Mouse (Mus musculus) midbrain, embryonic 13.5 days (tissue): Measurements from ENCODE around the gene Igf2bp1. TPM values are rescaled to one million over a fixed set of nuclear protein-coding genes. Genes with fewer than 3 reads are reported as not detected.
A peak's percentile ranks its signal among the peaks of the same experiment; 100 is the strongest.

Experiments
- ATAC-seq: fragments of 200-750 bp; cut with Nextera tagmentation; 2 replicates; pipeline ENCODE4 v1.8.0; 2017; ENCODE audit warnings: mild to moderate bottlenecking, moderate TSS enrichment, moderate library complexity
- H3K27ac ChIP-seq: fragments of 300-500 bp; sonication (generic); 2 replicates; pipeline ENCODE4 v1.5.1; 2015; ENCODE audit warnings: inconsistent platforms, mild to moderate bottlenecking, moderate library complexity
- H3K27me3 ChIP-seq: fragments of 300-500 bp; sonication (generic); 2 replicates; pipeline ENCODE4 v1.6.1; 2015; ENCODE audit warnings: mild to moderate bottlenecking, inconsistent platforms
- H3K36me3 ChIP-seq: fragments of 300-500 bp; sonication (generic); 2 replicates; pipeline ENCODE4 v1.6.1; 2015; ENCODE audit warnings: mild to moderate bottlenecking, inconsistent platforms
- H3K4me1 ChIP-seq: fragments of 300-500 bp; sonication (generic); replicated peaks from 2 replicates; pipeline ENCODE4 v1.6.1; 2015; ENCODE audit warnings: inconsistent platforms
- H3K4me2 ChIP-seq: fragments of 300-500 bp; sonication (generic); replicated peaks from 2 replicates; pipeline ENCODE4 v1.6.1; 2015; ENCODE audit warnings: moderate library complexity, mild to moderate bottlenecking, inconsistent platforms
- H3K4me3 ChIP-seq: fragments of 300-500 bp; sonication (generic); replicated peaks from 2 replicates; pipeline ENCODE4 v1.5.1; 2015; ENCODE audit warnings: mild to moderate bottlenecking, inconsistent platforms
- H3K9ac ChIP-seq: fragments of 300-500 bp; sonication (generic); replicated peaks from 2 replicates; pipeline ENCODE4 v1.6.1; 2015; ENCODE audit warnings: mild to moderate bottlenecking, inconsistent platforms
- H3K9me3 ChIP-seq: fragments of 300-500 bp; sonication (generic); 2 replicates; pipeline ENCODE4 v1.6.1; 2016; ENCODE audit warnings: mild to moderate bottlenecking, inconsistent platforms
- WGBS: fragments of 180-500 bp; shearing (Covaris S2); methylation state at CpG from one replicate; pipeline ENCODE4 v1.1.7; 2015; 5-methylcytosine and 5-hydroxymethylcytosine counted together
- polyA plus RNA-seq: library from polyadenylated mRNA; unstranded; fragments of >200 nt; fragmentation: Nextera tagmentation; extraction: Ambion mirVana; gene quantifications from 2 replicates; pipeline ENCODE4 v1.2.1, GENCODE M21; 2015

Igf2bp1 gene
- polyA plus RNA-seq, 1 experiment from 2014 or later: 40.6 TPM

- Histone ChIP-seq H3K36me3 (peaks cover 16% of the 10 kb centered on the region), H3K9me3 (no peaks in the 10 kb centered on the region), H3K4me2 (no peak overlapping the region), H3K9ac (no peak overlapping the region), H3K27me3 (no peaks in the 10 kb centered on the region), H3K27ac (peak overlapping the region; percentile 17; the same call in 1 of the 2 replicates), H3K4me1 (peaks cover 15% of the 10 kb centered on the region), H3K4me3 (no peak overlapping the region)
- WGBS: 31% methylated on average over 1 of the region's 1 CpGs
- ATAC-seq: no peak
These were observed 23.3 kb downstream of the Igf2bp1 start for GRCm38 (mm10) chr11:95982475-95982874.

GRCm38 (mm10) chr11:95981804-95982203, 23.9 kb downstream of the Igf2bp1 start:
- no peak overlapping the region for H3K27ac ChIP-seq
- ATAC-seq: no peak
- 87% methylated on average over 12 of the region's 12 CpGs for WGBS

GRCm38 (mm10) chr11:95980762-95981418, 24.9 kb downstream of the Igf2bp1 start:
- H3K9ac ChIP-seq: no peak overlapping the region
- peaks cover 15% of the 10 kb centered on the region for H3K4me1 ChIP-seq
- H3K4me3 ChIP-seq: no peak overlapping the region
- H3K27me3 ChIP-seq: no peaks in the 10 kb centered on the region
- no peaks in the 10 kb centered on the region for H3K9me3 ChIP-seq
- no peak for ATAC-seq
- H3K4me2 ChIP-seq: no peak overlapping the region
- H3K27ac ChIP-seq: no peak overlapping the region
- 58% methylated on average over 8 of the region's 8 CpGs for WGBS
- H3K36me3 ChIP-seq: peaks cover 32% of the 10 kb centered on the region

More at GRCm38 (mm10) chr11:95981804-95982203, 23.9 kb downstream of the Igf2bp1 start:
- Histone ChIP-seq H3K4me1 (peaks cover 15% of the 10 kb centered on the region), H3K4me3 (no peak overlapping the region), H3K27me3 (no peaks in the 10 kb centered on the region), H3K36me3 (peaks cover 23% of the 10 kb centered on the region), H3K9ac (no peak overlapping the region), H3K9me3 (no peaks in the 10 kb centered on the region), H3K4me2 (no peak overlapping the region)

- H3K27ac ChIP-seq: no peak overlapping the region
- H3K4me3 ChIP-seq: no peak overlapping the region
- H3K9me3 ChIP-seq: no peaks in the 10 kb centered on the region
- WGBS: 85% methylated on average over 3 of the region's 3 CpGs
- peaks cover 51% of the 10 kb centered on the region for H3K36me3 ChIP-seq
- H3K4me2 ChIP-seq: no peak overlapping the region
- no peaks in the 10 kb centered on the region for H3K27me3 ChIP-seq
- H3K9ac ChIP-seq: no peak overlapping the region
- no peak for ATAC-seq
- H3K4me1 ChIP-seq: peaks cover 13% of the 10 kb centered on the region
These were observed 27.3 kb downstream of the Igf2bp1 start for GRCm38 (mm10) chr11:95978487-95978886.

- H3K4me2 ChIP-seq: no peak overlapping the region
- peaks cover 71% of the 10 kb centered on the region for H3K36me3 ChIP-seq
- H3K27ac ChIP-seq: no peak overlapping the region
- no peaks in the 10 kb centered on the region for H3K4me1 ChIP-seq
- H3K27me3 ChIP-seq: no peaks in the 10 kb centered on the region
- H3K9ac ChIP-seq: no peak overlapping the region
- H3K9me3 ChIP-seq: no peaks in the 10 kb centered on the region
- no peak overlapping the region for H3K4me3 ChIP-seq
- no peak for ATAC-seq
- WGBS: 91% methylated on average over 2 of the region's 2 CpGs
These were observed 29.4 kb downstream of the Igf2bp1 start for GRCm38 (mm10) chr11:95976290-95976689.

GRCm38 (mm10) chr11:95975694-95976093, 30.0 kb downstream of the Igf2bp1 start:
- Histone ChIP-seq H3K4me1 (no peaks in the 10 kb centered on the region), H3K27me3 (no peaks in the 10 kb centered on the region), H3K9me3 (no peaks in the 10 kb centered on the region), H3K9ac (no peak overlapping the region), H3K4me3 (no peak overlapping the region), H3K36me3 (peaks cover 76% of the 10 kb centered on the region), H3K4me2 (no peak overlapping the region), H3K27ac (no peak overlapping the region)
- no peak for ATAC-seq
- WGBS: 90% methylated on average over 5 of the region's 5 CpGs

GRCm38 (mm10) chr11:95973187-95973586, 32.6 kb downstream of the Igf2bp1 start:
- no peak overlapping the region for H3K4me3 ChIP-seq
- H3K4me1 ChIP-seq: no peaks in the 10 kb centered on the region
- peaks cover 93% of the 10 kb centered on the region for H3K36me3 ChIP-seq

GRCm38 (mm10) chr11:95963304-95963703, 42.4 kb downstream of the Igf2bp1 start:
- Histone ChIP-seq H3K4me2 (no peak overlapping the region), H3K9ac (no peak overlapping the region), H3K4me3 (no peak overlapping the region), H3K27me3 (no peaks in the 10 kb centered on the region), H3K27ac (no peak overlapping the region), H3K36me3 (peaks cover 64% of the 10 kb centered on the region), H3K9me3 (no peaks in the 10 kb centered on the region), H3K4me1 (peaks cover under 1% of the 10 kb centered on the region; the same call in 1 of the 2 replicates)
- no peak for ATAC-seq
- WGBS: 74% methylated on average over 7 of the region's 7 CpGs

More at GRCm38 (mm10) chr11:95973187-95973586, 32.6 kb downstream of the Igf2bp1 start:
- WGBS: 87% methylated on average over 6 of the region's 6 CpGs
- Histone ChIP-seq H3K9me3 (no peaks in the 10 kb centered on the region), H3K4me2 (no peak overlapping the region), H3K27ac (no peak overlapping the region), H3K27me3 (no peaks in the 10 kb centered on the region), H3K9ac (no peak overlapping the region)
- no peak for ATAC-seq

- H3K9ac ChIP-seq: no peak overlapping the region
- H3K27me3 ChIP-seq: no peaks in the 10 kb centered on the region
- ATAC-seq: no peak
- no peak overlapping the region for H3K27ac ChIP-seq
- H3K4me3 ChIP-seq: no peak overlapping the region
- H3K36me3 ChIP-seq: peaks cover 22% of the 10 kb centered on the region
- WGBS: 54% methylated on average over 6 of the region's 6 CpGs
- peaks cover 10% of the 10 kb centered on the region; the same call in 1 of the 2 replicates for H3K4me1 ChIP-seq
- H3K4me2 ChIP-seq: no peak overlapping the region
- no peaks in the 10 kb centered on the region for H3K9me3 ChIP-seq
These were observed 46.6 kb downstream of the Igf2bp1 start for GRCm38 (mm10) chr11:95959152-95959551.

- WGBS: 66% methylated on average over 9 of the region's 9 CpGs
- no peak overlapping the region for H3K27ac ChIP-seq
- peaks cover 15% of the 10 kb centered on the region for H3K36me3 ChIP-seq
- no peaks in the 10 kb centered on the region for H3K9me3 ChIP-seq
- H3K4me3 ChIP-seq: no peak overlapping the region
- no peak; the same call in 1 of the 2 replicates for ATAC-seq
- peaks cover 10% of the 10 kb centered on the region; the same call in 1 of the 2 replicates for H3K4me1 ChIP-seq
- no peaks in the 10 kb centered on the region for H3K27me3 ChIP-seq
- H3K9ac ChIP-seq: no peak overlapping the region
- no peak overlapping the region for H3K4me2 ChIP-seq
These were observed 47.5 kb downstream of the Igf2bp1 start for GRCm38 (mm10) chr11:95958251-95958650.

GRCm38 (mm10) chr11:95957407-95957806, 48.3 kb downstream of the Igf2bp1 start:
- H3K4me1 ChIP-seq: peaks cover 10% of the 10 kb centered on the region; the same call in 1 of the 2 replicates
- no peaks in the 10 kb centered on the region for H3K9me3 ChIP-seq
- peak overlapping the region; percentile 11; the same call in 1 of the 2 replicates for H3K4me2 ChIP-seq
- no peak overlapping the region for H3K27ac ChIP-seq
- H3K9ac ChIP-seq: no peak overlapping the region
- 62% methylated on average over 7 of the region's 7 CpGs for WGBS
- no peaks in the 10 kb centered on the region for H3K27me3 ChIP-seq
- peaks cover 6% of the 10 kb centered on the region for H3K36me3 ChIP-seq
- H3K4me3 ChIP-seq: no peak overlapping the region
- no peak for ATAC-seq

- H3K4me3 ChIP-seq: no peak overlapping the region
- peaks cover 9% of the 10 kb centered on the region; the same call in 1 of the 2 replicates for H3K4me1 ChIP-seq
- 87% methylated on average over 5 of the region's 5 CpGs for WGBS
- no peaks in the 10 kb centered on the region for H3K9me3 ChIP-seq
- H3K27ac ChIP-seq: no peak overlapping the region
- no peak overlapping the region for H3K4me2 ChIP-seq
- no peak overlapping the region for H3K9ac ChIP-seq
- no peak for ATAC-seq
- no peaks in the 10 kb centered on the region for H3K36me3 ChIP-seq
- no peaks in the 10 kb centered on the region for H3K27me3 ChIP-seq
These were observed 52.4 kb downstream of the Igf2bp1 start for GRCm38 (mm10) chr11:95953313-95953712.
